Mouse (Mus musculus) gastrocnemius, postnatal 25 days (tissue): ENCODE data around the gene 2610507B11Rik. TPM values are rescaled to one million over a fixed set of nuclear protein-coding genes. Genes with fewer than 3 reads are reported as not detected.
A peak's percentile ranks its signal among the peaks of the same experiment; 100 is the strongest.

Source experiments
- DNase-seq: peaks from one replicate; pipeline ENCODE4 v3.0.0; 2022
- total RNA-seq, 2 experiments: library from RNA; stranded (reverse); gene quantifications; 1 replicate in 1 of 2; 2 replicates in 1 of 2; pipeline ENCODE4 v1.2.3; 2021

The 2610507B11Rik gene
- total RNA-seq, 2 experiments from 2014 or later = 206 to 226 TPM

DNA sequence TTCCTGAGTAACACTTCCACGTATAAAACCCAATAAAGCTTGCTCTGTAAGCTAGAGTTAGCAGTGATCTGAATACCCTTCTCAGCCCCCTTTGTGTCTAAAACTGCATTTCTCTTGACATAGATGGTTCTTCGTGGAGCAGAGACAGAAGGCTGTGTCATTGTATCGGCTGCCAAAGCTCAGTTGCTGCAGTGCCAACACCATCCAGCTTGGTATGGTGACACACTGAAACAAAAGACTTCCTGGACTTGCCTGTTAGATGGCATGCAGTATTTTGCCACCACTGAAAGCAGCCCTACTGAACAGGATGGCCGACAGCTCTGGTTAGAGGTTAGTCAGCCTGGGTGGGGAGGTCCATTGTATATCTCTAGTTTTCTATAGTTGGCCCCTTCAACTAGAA, 18.0 kb downstream of the 2610507B11Rik start:
- DNase-seq = no peak

DNA sequence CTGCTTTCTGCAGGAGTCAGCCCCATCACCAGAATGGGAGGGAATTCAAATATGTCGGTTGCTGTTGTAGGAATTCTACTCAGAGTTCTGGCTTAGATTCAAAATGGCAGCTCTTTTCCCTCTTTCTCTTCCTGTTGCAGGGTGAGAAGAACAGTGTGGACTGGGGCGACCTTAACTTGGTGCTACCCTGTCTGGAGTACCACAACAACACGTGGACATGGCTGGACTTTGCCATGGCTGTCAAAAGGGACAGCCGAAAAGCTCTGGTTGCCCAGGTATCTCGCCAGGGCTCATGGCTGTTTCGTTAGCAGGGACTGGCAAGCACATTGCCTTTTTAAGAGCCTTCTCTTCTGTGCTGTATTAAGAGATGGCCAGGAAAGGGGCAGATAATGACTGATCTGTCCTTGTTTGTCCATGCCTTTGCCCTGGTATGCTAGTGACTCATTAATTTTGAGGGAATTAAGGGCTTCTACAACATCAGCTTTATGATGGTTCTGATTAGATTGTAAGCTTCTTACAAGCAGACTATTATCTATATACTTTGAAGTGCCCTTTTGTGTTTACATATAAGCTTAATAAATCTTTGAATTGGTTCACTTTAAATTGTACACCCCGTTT, 27.7 kb downstream of the 2610507B11Rik start:
- DNase-seq = no peak

DNA sequence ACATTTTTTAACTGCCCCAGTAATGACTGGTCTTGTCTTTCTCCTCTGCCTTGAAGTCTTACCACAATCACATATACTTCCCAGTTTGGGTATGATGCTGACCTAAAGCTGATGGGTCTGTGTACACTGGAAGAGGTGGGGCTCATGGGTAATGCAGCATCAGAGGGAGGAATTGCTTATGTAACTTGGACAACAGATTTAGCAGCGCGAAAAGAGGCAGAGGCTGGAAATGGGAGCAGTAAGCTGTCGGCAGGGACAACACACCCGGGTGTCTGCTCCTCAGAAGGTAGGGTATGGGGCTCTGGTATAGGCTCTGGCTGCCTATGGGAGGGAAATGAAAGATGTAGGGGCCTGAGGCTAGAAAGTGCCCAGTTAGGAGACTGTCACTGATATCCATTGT, 29.1 kb downstream of the 2610507B11Rik start, which contains the start of gene BC030499:
TSS of gene BC030499 (plus strand) at position 188 of the 400 bp plus-strand sequence.
- DNase-seq = no peak

- no peak for DNase-seq
Measured at GRCm38 (mm10) chr11:78294585-78294984, 33.0 kb downstream of the 2610507B11Rik start.

DNA sequence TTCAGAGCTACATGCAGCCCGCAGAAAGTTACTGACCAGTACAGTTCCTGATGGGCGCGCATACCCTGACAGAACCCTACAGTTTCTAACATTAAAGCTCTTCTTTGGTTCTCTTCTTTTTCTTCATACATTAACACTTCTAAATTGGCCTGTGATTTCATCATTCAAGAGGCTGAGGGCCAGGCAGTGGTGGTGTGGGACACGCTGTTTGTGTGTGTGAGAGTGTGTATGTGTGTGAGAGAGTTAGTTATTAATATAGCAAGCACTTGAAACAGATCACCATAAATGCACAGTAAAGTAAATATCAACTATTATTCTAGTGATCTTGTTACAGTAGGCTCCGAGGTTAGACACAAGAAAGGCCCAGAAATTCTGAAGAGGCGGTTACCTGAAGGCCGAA, 39.4 kb downstream of the 2610507B11Rik start:
- no peak for DNase-seq

- peak; percentile 90 for DNase-seq
Measured at GRCm38 (mm10) chr11:78301357-78302084, 40.0 kb downstream of the 2610507B11Rik start, which contains the start of gene Spag5. Gene Spag5 (plus strand): TSS chr11:78301529.

DNA sequence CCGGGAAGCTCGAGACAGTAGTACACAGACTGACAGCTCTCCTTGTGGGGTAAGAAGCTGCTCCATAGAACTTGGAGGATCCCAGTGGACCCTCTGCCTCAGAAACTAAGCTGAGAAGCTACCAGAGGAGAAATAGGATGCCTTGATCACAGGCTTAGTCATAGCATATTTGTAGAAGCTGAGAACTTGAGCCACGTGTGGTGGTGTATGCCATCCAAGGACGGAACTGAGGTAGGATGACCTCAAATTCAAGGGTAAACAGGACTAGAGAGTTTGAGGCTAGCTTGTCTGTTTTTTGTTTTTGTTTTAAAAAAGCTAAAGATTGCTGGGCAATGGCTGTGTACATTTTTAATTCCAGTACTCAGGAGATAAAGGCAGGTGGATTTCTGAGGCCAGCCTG, 43.7 kb downstream of the 2610507B11Rik start:
- no peak for DNase-seq

- no peak for DNase-seq
Measured at GRCm38 (mm10) chr11:78310861-78311511, 49.4 kb downstream of the 2610507B11Rik start.

- no peak for DNase-seq
Measured at GRCm38 (mm10) chr11:78313662-78314061, 52.1 kb downstream of the 2610507B11Rik start.

DNA sequence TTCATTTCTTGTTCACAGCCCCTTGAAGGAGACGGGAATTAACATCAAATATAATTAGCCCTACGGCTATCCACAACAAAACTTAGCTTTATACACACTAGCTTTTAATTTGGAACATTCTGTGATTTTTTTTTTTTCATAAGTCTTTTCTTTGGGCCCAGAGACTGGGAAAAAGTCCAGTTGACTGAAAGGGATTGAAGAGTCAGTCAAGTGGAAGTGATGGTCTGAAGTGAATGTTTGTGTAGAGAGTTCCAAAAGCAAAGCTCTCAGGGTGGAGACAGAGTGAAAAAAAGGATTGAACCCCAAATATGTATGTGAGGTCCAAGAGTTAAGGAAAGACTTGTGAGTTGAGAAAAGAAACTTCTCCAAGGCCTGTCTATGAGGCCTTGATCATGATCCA, 56.9 kb downstream of the 2610507B11Rik start:
- DNase-seq = no peak

GRCm38 (mm10) chr11:78322076-78322831, 60.7 kb downstream of the 2610507B11Rik start:
- no peak for DNase-seq

DNA sequence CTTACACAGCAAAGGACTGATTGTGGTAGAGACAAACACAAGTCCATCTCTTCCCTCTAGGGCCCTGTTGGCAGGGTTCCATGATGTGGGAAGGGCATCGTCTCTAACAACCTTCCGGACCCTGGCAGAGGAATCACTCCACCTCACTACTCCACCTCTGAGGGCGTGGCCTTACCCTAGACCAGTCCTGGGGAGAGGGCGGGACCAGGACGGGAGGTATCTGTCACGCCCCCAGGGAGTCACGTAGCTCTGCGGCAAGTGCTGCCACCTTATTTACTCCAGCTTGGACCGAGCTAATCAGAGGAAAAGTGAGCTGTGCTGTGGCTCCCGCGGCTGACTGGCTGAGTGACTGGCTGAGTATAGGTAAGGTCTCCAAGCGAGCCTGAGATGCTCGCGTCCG, 61.3 kb downstream of the 2610507B11Rik start, which contains the start of gene Aldoc:
TSS of gene Aldoc (plus strand) at position 109 of the 400 bp plus-strand sequence.
- DNase-seq = peak; percentile 69

DNA sequence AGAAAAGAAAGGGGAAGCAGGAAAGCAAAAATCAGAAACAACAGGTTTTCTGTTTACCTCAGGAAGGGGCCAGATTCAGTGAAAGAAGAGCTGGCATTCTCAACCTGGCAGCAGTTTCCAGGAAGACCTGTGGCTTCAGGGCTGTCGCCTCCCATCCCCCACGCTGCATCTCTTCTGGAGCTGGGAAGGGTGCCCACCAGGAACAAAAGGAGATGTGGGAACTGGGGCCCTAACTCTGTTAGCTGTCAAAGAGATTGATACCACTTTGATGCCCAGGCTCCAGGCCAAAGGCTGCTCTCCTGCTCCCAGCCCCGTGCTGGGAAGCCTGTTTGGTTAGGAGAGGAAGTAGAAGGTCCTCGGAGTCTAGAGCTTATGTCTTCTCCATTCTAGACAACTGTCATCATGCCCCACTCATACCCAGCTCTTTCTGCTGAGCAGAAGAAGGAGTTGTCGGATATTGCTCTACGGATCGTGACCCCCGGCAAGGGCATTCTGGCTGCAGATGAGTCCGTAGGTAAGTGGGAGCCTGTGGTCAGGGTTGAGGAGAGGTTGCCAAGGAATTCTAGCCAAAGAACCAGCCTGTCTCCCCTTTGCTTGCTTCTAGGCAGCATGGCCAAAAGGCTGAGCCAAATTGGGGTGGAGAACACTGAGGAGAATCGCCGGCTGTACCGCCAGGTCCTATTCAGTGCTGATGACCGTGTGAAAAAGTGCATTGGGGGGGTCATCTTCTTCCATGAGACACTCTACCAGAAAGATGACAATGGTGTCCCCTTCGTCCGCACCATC, 62.6 kb downstream of the 2610507B11Rik start:
- no peak for DNase-seq

DNA sequence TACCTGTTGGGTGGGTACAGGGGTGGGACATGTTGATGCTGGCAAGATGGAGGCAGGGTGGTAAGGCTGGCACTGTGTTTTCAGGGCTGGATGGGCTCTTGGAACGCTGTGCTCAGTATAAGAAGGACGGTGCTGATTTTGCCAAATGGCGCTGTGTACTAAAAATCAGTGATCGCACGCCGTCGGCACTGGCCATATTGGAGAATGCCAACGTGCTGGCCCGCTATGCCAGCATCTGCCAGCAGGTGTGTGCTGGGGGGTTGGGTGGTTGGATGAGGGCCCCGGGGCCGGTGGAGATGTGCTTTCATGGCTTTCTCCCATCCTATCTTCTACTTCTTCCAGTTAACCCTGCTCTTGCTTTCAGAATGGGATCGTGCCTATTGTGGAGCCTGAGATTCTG, 63.4 kb downstream of the 2610507B11Rik start:
- no peak for DNase-seq

DNA sequence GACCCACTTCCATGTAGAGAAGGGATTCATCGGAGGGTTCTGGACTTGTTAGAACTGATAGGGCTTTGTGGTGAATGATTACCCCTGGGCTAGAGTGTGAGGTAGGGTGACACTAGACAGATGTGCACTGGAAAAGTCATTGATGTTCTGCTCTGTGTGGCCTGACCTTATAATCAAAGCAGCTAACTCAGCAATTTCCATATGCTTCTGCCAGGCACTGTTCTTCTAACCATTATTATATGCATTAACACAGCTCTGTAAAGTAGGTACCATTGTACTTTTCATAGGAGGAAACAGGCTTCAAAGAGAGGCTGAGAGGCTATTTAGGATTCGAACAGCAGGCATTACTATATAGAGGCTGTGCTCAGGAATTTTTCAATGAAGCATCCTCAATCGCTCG, 65.7 kb downstream of the 2610507B11Rik start:
- DNase-seq = no peak

DNA sequence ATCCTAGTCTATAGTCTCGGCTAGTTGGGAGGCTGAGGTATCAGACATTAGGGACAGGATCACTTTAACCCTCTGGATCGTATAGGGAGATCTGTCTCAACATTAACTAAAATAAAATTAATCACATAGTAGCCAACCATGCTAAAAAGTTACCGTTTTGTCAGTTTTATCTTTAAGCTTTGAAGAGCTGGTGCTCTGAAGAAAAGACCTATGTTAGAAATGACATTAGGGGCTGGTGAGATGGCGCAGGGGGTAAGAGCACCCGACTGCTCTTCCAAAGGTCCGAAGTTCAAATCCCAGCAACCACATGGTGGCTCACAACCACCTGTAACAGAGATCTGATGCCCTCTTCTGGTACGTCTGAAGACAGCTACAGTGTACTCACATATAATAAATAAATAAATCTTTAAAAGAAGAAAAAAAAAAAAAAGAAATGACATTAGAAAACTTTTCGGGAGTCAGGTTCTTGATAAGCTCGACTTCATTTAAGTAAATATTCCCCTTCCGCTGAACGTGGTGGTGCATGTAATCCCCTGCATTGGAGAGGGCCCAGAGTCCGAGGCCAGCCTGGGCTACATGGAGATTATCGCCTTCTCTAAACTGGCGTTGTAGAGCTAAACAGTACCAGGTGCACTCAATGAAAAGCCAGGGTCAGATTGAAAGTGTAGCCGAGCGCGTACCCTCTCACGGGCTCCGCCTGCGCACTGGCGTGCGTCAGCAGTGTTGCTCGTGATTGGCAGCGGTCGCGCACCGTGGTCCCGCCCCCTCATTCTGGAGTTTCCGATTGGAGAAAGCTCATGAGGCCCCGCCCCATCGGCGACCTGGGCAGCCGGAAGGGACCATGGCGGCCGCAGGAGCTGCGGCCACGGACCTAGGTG, 66.3 kb downstream of the 2610507B11Rik start, which contains the start of gene Pigs:
TSS of gene Pigs (plus strand) at position 782 of the 878 bp plus-strand sequence.
- DNase-seq = peak; percentile 95

DNA sequence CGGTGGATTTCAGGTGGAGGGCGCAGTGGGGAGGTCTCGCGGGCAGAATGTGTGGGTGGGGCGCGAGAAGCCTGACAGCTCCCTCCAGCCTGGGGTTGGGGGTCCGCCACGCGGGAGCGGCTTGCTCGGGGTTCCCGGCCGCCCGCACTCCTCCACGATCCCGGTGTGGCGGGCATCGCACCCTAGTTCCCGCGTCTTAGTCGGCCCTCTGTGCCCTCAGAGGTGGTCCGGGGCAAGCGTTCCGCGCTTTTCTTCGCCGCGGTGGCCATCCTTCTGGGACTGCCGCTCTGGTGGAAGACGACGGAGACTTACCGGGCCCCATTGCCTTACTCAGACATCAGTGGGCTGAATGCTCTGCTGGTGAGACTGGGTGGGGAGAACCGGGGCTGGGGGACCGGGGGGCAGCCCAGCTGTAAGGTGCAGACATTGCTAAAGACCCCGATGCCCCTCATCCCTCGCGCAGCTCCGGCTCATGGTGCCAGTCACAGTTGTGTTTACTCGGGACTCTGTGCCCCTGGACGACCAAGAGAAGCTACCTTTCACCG, 67.0 kb downstream of the 2610507B11Rik start:
- DNase-seq = no peak

- no peak for DNase-seq
Measured at GRCm38 (mm10) chr11:78332676-78333075, 71.1 kb downstream of the 2610507B11Rik start.

- no peak for DNase-seq
Measured at GRCm38 (mm10) chr11:78333992-78334391, 72.4 kb downstream of the 2610507B11Rik start.

DNA sequence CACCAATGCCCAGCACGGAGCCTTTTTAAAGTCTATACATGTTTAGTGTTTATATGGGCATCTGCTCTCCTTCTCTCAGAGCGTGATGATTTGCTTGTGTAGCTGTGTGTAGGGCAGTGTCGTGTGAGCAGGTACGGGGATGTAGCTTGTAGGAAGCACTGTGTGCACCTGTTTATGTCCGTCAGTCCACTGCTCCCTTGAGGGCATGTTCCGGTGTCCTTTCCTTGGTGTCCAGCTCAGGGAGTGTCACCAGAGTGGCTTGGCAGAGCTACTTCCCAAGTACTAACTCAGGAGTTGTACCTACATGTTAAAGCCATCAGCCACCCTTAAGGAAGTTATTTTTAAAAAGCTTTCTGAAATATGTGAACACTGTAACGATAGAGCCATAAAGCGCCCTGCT, 75.5 kb downstream of the 2610507B11Rik start:
- DNase-seq = peak; percentile 48
